Mouse (Mus musculus) neural tube, embryonic 15.5 days (tissue): ENCODE results near the gene Fam241b. TPM values are rescaled to one million over a fixed set of nuclear protein-coding genes. Genes with fewer than 3 reads are reported as not detected.

Source experiments
- ATAC-seq: fragments of 200-750 bp; cut with Nextera tagmentation; 2 replicates; pipeline ENCODE4 v1.8.0; 2017; ENCODE audit warnings: mild to moderate bottlenecking, moderate TSS enrichment, moderate library complexity; ENCODE audit not compliant: low FRiP score
- H3K27ac ChIP-seq: fragments of 300-500 bp; sonication (generic); replicated peaks from 2 replicates; pipeline ENCODE4 v1.5.1; 2015; ENCODE audit warnings: mild to moderate bottlenecking, inconsistent platforms
- H3K27me3 ChIP-seq: fragments of 300-500 bp; sonication (generic); replicated peaks from 2 replicates; pipeline ENCODE4 v1.6.1; 2015; ENCODE audit warnings: inconsistent platforms
- H3K36me3 ChIP-seq: fragments of 300-500 bp; sonication (generic); 2 replicates; pipeline ENCODE4 v1.6.1; 2015; ENCODE audit warnings: inconsistent platforms
- H3K4me1 ChIP-seq: fragments of 300-500 bp; sonication (generic); 2 replicates; pipeline ENCODE4 v1.6.1; 2015; ENCODE audit warnings: inconsistent platforms
- H3K4me2 ChIP-seq: fragments of 300-500 bp; sonication (generic); 2 replicates; pipeline ENCODE4 v1.6.1; 2015; ENCODE audit warnings: inconsistent platforms, mild to moderate bottlenecking, moderate library complexity
- H3K4me3 ChIP-seq: fragments of 300-500 bp; sonication (generic); replicated peaks from 2 replicates; pipeline ENCODE4 v1.5.1; 2015; ENCODE audit warnings: mild to moderate bottlenecking, inconsistent platforms
- H3K9ac ChIP-seq: fragments of 300-500 bp; sonication (generic); replicated peaks from 2 replicates; pipeline ENCODE4 v1.6.1; 2015; ENCODE audit warnings: mild to moderate bottlenecking, inconsistent platforms
- H3K9me3 ChIP-seq: fragments of 300-500 bp; sonication (generic); replicated peaks from 2 replicates; pipeline ENCODE4 v1.6.1; 2016; ENCODE audit warnings: inconsistent platforms
- WGBS: fragments of 180-500 bp; shearing (Covaris S2); methylation state at CpG from one replicate; pipeline ENCODE4 v1.1.7; 2015; ENCODE audit warnings: mixed read lengths; 5-methylcytosine and 5-hydroxymethylcytosine counted together
- polyA plus RNA-seq: library from polyadenylated mRNA; unstranded; fragments of >200 nt; fragmentation: Nextera tagmentation; extraction: Ambion mirVana; gene quantifications from 2 replicates; pipeline ENCODE4 v1.2.1, GENCODE M21; 2015

Gene Fam241b
- polyA plus RNA-seq, 1 experiment from 2014 or later: 139 TPM

- ATAC-seq: no peak
- H3K36me3 ChIP-seq: no peaks in the 10 kb centered on the region
- H3K9me3 ChIP-seq: no peaks in the 10 kb centered on the region
- H3K27ac ChIP-seq: no peak overlapping the region
- 78% methylated on average over 7 of the region's 7 CpGs for WGBS
- 0 out of 2 replicates have a peak, but pooled peaks cover 3% of the 10 kb centered on the region for H3K27me3 ChIP-seq
- H3K4me2 ChIP-seq: no peak overlapping the region
- peaks cover 6% of the 10 kb centered on the region for H3K4me1 ChIP-seq
- no peak overlapping the region for H3K4me3 ChIP-seq
- H3K9ac ChIP-seq: no peak overlapping the region
Observed at GRCm38 (mm10) chr10:62066213-62066612, 77.5 kb downstream of the Fam241b start.

GRCm38 (mm10) chr10:62062786-62063185, 80.9 kb downstream of the Fam241b start:
- Histone ChIP-seq H3K4me3 (no peak overlapping the region), H3K27ac (no peak overlapping the region), H3K4me1 (peaks cover 36% of the 10 kb centered on the region), H3K9me3 (no peaks in the 10 kb centered on the region), H3K27me3 (0 out of 2 replicates have a peak, but pooled peaks cover 3% of the 10 kb centered on the region), H3K36me3 (no peaks in the 10 kb centered on the region), H3K9ac (no peak overlapping the region), H3K4me2 (no peak overlapping the region)
- WGBS: 63% methylated on average over 5 of the region's 5 CpGs
- ATAC-seq: no peak

GRCm38 (mm10) chr10:62060969-62061678, 82.6 kb downstream of the Fam241b start:
- ATAC-seq: no peak

GRCm38 (mm10) chr10:62060224-62060913, 83.4 kb downstream of the Fam241b start:
- no peak overlapping the region for H3K4me2 ChIP-seq
- WGBS: 45% methylated on average over 16 of the region's 16 CpGs

More at GRCm38 (mm10) chr10:62060969-62061678, 82.6 kb downstream of the Fam241b start:
- Histone ChIP-seq H3K4me2 (no peak overlapping the region), H3K27ac (no peak overlapping the region; the same call in 1 of the 2 replicates), H3K9me3 (no peaks in the 10 kb centered on the region), H3K4me1 (peaks cover 36% of the 10 kb centered on the region), H3K9ac (no peak overlapping the region), H3K36me3 (no peaks in the 10 kb centered on the region), H3K4me3 (no peak overlapping the region), H3K27me3 (0 out of 2 replicates have a peak, but pooled peaks cover 3% of the 10 kb centered on the region)
- WGBS: 20% methylated on average over 14 of the region's 14 CpGs

GRCm38 (mm10) chr10:62058508-62059375, 85.0 kb downstream of the Fam241b start:
- H3K4me3 ChIP-seq: no peak overlapping the region
- H3K27me3 ChIP-seq: 0 out of 2 replicates have a peak, but pooled peaks cover 3% of the 10 kb centered on the region
- no peak overlapping the region for H3K4me2 ChIP-seq
- WGBS: 26% methylated on average over 13 of the region's 13 CpGs
- H3K36me3 ChIP-seq: no peaks in the 10 kb centered on the region
- no peak overlapping the region for H3K9ac ChIP-seq
- no peak overlapping the region for H3K27ac ChIP-seq
- ATAC-seq: 0 out of 2 replicates have a peak, but pooled peaks have one; percentile 40
- peaks cover 36% of the 10 kb centered on the region for H3K4me1 ChIP-seq
- H3K9me3 ChIP-seq: no peaks in the 10 kb centered on the region

More at GRCm38 (mm10) chr10:62060224-62060913, 83.4 kb downstream of the Fam241b start:
- Histone ChIP-seq H3K36me3 (no peaks in the 10 kb centered on the region), H3K27ac (peak overlapping the region; percentile 48), H3K27me3 (0 out of 2 replicates have a peak, but pooled peaks cover 3% of the 10 kb centered on the region), H3K4me1 (peaks cover 36% of the 10 kb centered on the region), H3K9me3 (no peaks in the 10 kb centered on the region), H3K4me3 (no peak overlapping the region), H3K9ac (no peak overlapping the region)
- ATAC-seq: no peak

Other genes starting within 250 kb of the Fam241b start
- 3.5 and 4.3 TPM in 2 replicates for gene Col13a1, start 164.8 kb downstream of the Fam241b start, polyA plus RNA-seq
- gene Neurog3, start 10.8 kb downstream of the Fam241b start, polyA plus RNA-seq: 0.35 and 0.68 TPM in 2 replicates
- 16.6 and 22.8 TPM in 2 replicates for gene Tspan15, start 87.3 kb upstream of the Fam241b start, polyA plus RNA-seq
- gene Tacr2, start 108.5 kb upstream of the Fam241b start, polyA plus RNA-seq: 0.13 and 0.20 TPM in 2 replicates
- gene Hk1, start 236.0 kb upstream of the Fam241b start, polyA plus RNA-seq: 134 and 146 TPM in 2 replicates